Mouse (Mus musculus): ENCODE measurements around the gene Ttc7b. TPM values are rescaled to one million over a fixed set of nuclear protein-coding genes. Genes with fewer than 3 reads are reported as not detected.

Ttc7b gene
- polyA plus RNA-seq, 1 experiment from 2014 or later = 7.4 TPM

GRCm38 (mm10) chr12:100261761-100262160, 258.9 kb downstream of the Ttc7b start:
- H3K9me3 ChIP-seq (ENCODE audit: control insufficient read depth, low read length) = no peaks in the 10 kb centered on the region
- no peaks in the 10 kb centered on the region for H3K36me3 ChIP-seq (ENCODE audit: control insufficient read depth, insufficient read depth)
- no peak overlapping the region for H3K9ac ChIP-seq (replicated peaks; ENCODE audit: low read depth, low read length)
- H3K4me2 ChIP-seq (ENCODE audit: low read length) = no peak overlapping the region
- no peaks in the 10 kb centered on the region for H3K27me3 ChIP-seq (replicated peaks; ENCODE audit: control insufficient read depth, insufficient read depth, low read length)
- H3K27ac ChIP-seq (ENCODE audit: low read length) = no peak overlapping the region
- no peak for ATAC-seq
- no peak overlapping the region for H3K4me3 ChIP-seq (replicated peaks; ENCODE audit: low read length)
- peaks cover 19% of the 10 kb centered on the region for H3K4me1 ChIP-seq (replicated peaks; ENCODE audit: control insufficient read depth, insufficient read depth, low read length)
- 88% methylated on average over 6 of the region's 6 CpGs for WGBS

GRCm38 (mm10) chr12:100260151-100260550, 260.5 kb downstream of the Ttc7b start:
- ATAC-seq = no peak
- no peaks in the 10 kb centered on the region for H3K9me3 ChIP-seq (ENCODE audit: control insufficient read depth, low read length)

GRCm38 (mm10) chr12:100257779-100258178, 262.8 kb downstream of the Ttc7b start:
- 79% methylated on average over 3 of the region's 3 CpGs for WGBS

More at GRCm38 (mm10) chr12:100260151-100260550, 260.5 kb downstream of the Ttc7b start:
- no peak overlapping the region for H3K4me3 ChIP-seq (replicated peaks; ENCODE audit: low read length)
- H3K9ac ChIP-seq (replicated peaks; ENCODE audit: low read depth, low read length) = no peak overlapping the region
- H3K27me3 ChIP-seq (replicated peaks; ENCODE audit: control insufficient read depth, insufficient read depth, low read length) = no peaks in the 10 kb centered on the region
- peaks cover 7% of the 10 kb centered on the region for H3K4me1 ChIP-seq (replicated peaks; ENCODE audit: control insufficient read depth, insufficient read depth, low read length)
- no peak overlapping the region for H3K4me2 ChIP-seq (ENCODE audit: low read length)
- H3K27ac ChIP-seq (ENCODE audit: low read length) = no peak overlapping the region
- 70% methylated on average over 2 of the region's 2 CpGs for WGBS
- no peaks in the 10 kb centered on the region for H3K36me3 ChIP-seq (ENCODE audit: control insufficient read depth, insufficient read depth)

GRCm38 (mm10) chr12:100255441-100255949, 265.1 kb downstream of the Ttc7b start:
- 87% methylated on average over 2 of the region's 2 CpGs for WGBS

More at GRCm38 (mm10) chr12:100257779-100258178, 262.8 kb downstream of the Ttc7b start:
- Histone ChIP-seq H3K4me3 (replicated peaks; ENCODE audit: low read length) (no peak overlapping the region), H3K9ac (replicated peaks; ENCODE audit: low read depth, low read length) (no peak overlapping the region), H3K27me3 (replicated peaks; ENCODE audit: control insufficient read depth, insufficient read depth, low read length) (no peaks in the 10 kb centered on the region), H3K4me2 (ENCODE audit: low read length) (no peak overlapping the region), H3K4me1 (replicated peaks; ENCODE audit: control insufficient read depth, insufficient read depth, low read length) (peaks cover 5% of the 10 kb centered on the region; the same call in 1 of the 2 replicates), H3K9me3 (ENCODE audit: control insufficient read depth, low read length) (no peaks in the 10 kb centered on the region), H3K27ac (ENCODE audit: low read length) (no peak overlapping the region), H3K36me3 (ENCODE audit: control insufficient read depth, insufficient read depth) (no peaks in the 10 kb centered on the region)
- ATAC-seq = no peak

GRCm38 (mm10) chr12:100254471-100254870, 266.2 kb downstream of the Ttc7b start:
- H3K4me2 ChIP-seq (ENCODE audit: low read length) = no peak overlapping the region
- H3K27me3 ChIP-seq (replicated peaks; ENCODE audit: control insufficient read depth, insufficient read depth, low read length) = no peaks in the 10 kb centered on the region
- H3K4me1 ChIP-seq (replicated peaks; ENCODE audit: control insufficient read depth, insufficient read depth, low read length) = 0 out of 2 replicates have a peak, but pooled peaks cover 2% of the 10 kb centered on the region
- no peaks in the 10 kb centered on the region for H3K36me3 ChIP-seq (ENCODE audit: control insufficient read depth, insufficient read depth)
- no peak overlapping the region for H3K27ac ChIP-seq (ENCODE audit: low read length)
- 0 out of 2 replicates have a peak, but pooled peaks have one; percentile 55 for ATAC-seq
- H3K9me3 ChIP-seq (ENCODE audit: control insufficient read depth, low read length) = no peaks in the 10 kb centered on the region
- 78% methylated on average over 4 of the region's 4 CpGs for WGBS
- no peak overlapping the region for H3K4me3 ChIP-seq (replicated peaks; ENCODE audit: low read length)
- no peak overlapping the region for H3K9ac ChIP-seq (replicated peaks; ENCODE audit: low read depth, low read length)

More at GRCm38 (mm10) chr12:100255441-100255949, 265.1 kb downstream of the Ttc7b start:
- H3K36me3 ChIP-seq (ENCODE audit: control insufficient read depth, insufficient read depth) = no peaks in the 10 kb centered on the region
- H3K4me3 ChIP-seq (replicated peaks; ENCODE audit: low read length) = no peak overlapping the region
- H3K4me2 ChIP-seq (ENCODE audit: low read length) = no peak overlapping the region
- no peaks in the 10 kb centered on the region for H3K27me3 ChIP-seq (replicated peaks; ENCODE audit: control insufficient read depth, insufficient read depth, low read length)
- H3K9ac ChIP-seq (replicated peaks; ENCODE audit: low read depth, low read length) = no peak overlapping the region
- no peaks in the 10 kb centered on the region for H3K9me3 ChIP-seq (ENCODE audit: control insufficient read depth, low read length)
- no peak for ATAC-seq
- H3K4me1 ChIP-seq (replicated peaks; ENCODE audit: control insufficient read depth, insufficient read depth, low read length) = peaks cover 5% of the 10 kb centered on the region; the same call in 1 of the 2 replicates
- no peak overlapping the region for H3K27ac ChIP-seq (ENCODE audit: low read length)

Other genes with a start within 250 kb of the Ttc7b start
- gene Rps6ka5, start 206.2 kb upstream of the Ttc7b start, polyA plus RNA-seq (2015; fragmentation: Nextera tagmentation; extraction: Ambion mirVana) = 14.4 and 18.2 TPM in 2 replicates